Mouse (Mus musculus): ENCODE results near the gene Htra3.

The Htra3 gene

GRCm38 (mm10) chr5:35695815-35696214, 16.2 kb upstream of the Htra3 start:
- peak; percentile 39 for DNase-seq (ENCODE audit: low read depth, low spot score)

DNA sequence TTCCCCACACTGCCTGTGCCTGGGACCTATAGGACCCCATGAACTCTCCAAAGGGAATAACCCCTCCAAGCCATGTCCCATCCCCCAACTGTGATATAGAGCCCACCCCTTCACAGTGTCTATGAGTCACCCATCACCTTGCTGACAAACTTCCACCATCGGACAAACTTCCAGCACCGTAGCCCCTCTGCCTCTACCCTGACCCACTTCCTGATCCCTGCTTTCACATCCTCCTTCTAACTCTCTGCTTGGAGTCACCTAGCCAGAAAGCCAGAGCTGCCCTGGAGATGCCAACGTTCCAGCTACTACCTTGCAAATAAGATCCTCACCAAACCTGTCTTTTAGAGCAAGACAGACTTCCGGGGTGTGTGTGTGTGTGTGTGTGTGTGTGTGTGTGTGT, 14.1 kb upstream of the Htra3 start:
- no peak for DNase-seq (ENCODE audit: low read depth, low spot score)

DNA sequence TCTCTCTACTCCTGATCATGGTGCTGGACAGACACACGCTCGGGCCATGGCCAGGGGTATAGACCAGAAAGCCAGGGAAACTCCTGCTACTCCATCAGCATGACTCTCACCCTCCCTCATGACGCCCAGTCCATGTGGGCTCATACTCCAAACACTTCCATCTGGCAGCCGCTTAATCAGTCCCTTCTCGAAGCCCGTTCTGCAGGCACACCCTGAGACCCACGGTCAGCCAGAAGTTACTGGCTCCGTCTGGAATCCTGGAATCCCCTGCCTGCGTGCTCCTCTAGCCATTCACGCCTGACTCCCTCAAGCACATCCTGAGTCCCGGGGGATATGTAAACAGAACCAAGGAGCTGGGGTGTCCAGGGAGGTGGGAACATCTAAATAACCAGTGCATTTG, 11.7 kb upstream of the Htra3 start:
- no peak for DNase-seq (ENCODE audit: low read depth, low spot score)

DNA sequence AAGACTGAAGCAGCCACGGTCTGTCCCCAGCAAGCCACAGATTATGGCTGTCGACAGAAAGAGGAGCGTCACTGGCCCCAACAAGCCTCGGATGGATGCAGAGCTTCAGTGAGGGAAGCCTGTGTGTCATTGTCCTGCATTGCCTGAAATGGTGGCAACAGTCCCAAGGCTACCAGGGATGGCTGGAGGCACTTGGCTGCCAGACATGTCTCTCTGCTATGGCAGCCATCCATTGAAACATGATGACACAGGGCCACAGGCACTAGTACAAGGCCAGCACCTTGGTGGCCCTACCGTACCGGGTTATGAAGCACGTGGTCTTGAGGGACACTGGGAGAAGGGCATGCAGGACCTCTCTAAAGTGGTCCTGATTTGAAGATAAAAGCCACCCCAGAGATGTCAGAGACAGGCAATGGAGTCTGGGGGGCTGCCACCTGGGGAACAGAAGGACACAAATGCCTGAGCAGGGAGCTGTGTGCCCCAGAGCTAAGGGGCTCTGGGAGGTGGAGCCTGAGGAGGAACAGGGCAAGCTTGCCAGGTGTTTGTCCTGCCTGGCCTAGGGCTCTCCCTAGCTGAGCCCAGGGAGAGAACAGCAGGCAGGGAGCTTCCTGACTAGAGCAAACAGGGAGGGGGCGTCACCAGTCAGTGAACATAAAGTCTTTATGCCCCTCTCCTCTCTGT, 11.0 kb upstream of the Htra3 start:
- no peak for DNase-seq (ENCODE audit: low read depth, low spot score)

GRCm38 (mm10) chr5:35689374-35689773, 9.8 kb upstream of the Htra3 start:
- no peak for DNase-seq (ENCODE audit: low read depth, low spot score)

DNA sequence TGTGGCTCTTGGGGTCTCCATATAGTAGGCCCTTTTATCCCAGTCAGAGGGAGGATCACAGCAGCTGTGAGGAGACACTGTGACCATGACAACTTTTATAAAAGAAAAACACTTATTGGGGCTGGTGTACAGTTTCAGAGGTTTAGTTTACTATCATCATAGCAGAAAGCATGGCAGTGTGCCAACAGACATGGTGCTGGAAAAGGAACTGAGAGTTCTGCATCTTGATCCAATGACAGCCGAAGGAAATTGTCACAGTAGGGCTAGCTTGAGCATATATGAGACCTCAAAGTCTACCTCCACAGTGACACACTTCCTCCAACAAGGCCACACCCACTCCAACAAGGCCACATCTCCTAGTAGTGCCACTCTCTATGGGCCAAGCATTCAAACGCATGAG, 9.3 kb upstream of the Htra3 start:
- peak; percentile 24 for DNase-seq (ENCODE audit: low read depth, low spot score)

- DNase-seq (ENCODE audit: low read depth, low spot score): no peak
These were observed 7.5 kb upstream of the Htra3 start for GRCm38 (mm10) chr5:35687098-35687497.

DNA sequence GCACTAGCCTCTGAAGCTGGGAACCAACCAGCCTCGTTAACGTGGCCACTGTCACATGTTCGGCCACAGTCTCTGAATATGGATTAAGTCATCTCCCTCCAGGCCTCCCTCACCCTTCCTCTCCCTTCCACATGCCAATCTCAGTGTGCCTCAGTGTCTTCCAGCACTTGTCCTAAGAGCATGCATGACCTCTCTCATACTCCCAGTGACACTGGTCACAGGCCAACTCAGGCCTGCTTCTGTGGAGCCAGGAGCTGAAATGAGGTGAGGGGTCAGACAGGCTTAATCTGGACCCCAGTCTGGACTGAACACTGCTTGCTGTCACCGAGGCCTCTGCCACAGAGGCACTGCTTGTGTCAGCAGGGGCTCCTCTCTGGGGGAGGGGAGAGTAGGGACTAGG, 6.8 kb upstream of the Htra3 start:
- no peak for DNase-seq (ENCODE audit: low read depth, low spot score)

DNA sequence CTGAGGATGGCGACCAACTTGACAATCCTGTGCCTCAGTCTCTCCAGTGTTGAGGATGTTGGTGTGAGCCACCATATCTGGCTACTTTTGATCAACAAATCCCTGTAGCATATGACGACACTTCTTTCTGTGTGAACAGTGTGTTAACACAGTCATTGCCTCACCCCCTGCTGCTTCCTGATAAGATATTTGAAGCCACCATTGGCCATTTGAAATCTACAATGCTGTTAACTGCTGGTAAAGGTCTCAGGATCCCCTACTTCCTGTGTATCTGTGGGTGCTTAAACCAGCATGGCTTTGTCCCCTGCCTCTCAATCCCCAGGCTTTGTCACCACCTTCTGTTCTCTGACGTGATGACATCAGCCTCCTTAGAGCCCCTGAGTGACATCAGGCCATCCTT, 5.5 kb upstream of the Htra3 start:
- DNase-seq (ENCODE audit: low read depth, low spot score): no peak

GRCm38 (mm10) chr5:35680958-35681357, 1.4 kb upstream of the Htra3 start:
- DNase-seq (ENCODE audit: low read depth, low spot score): no peak

- no peak for DNase-seq (ENCODE audit: low read depth, low spot score)
These were observed 2.6 kb downstream of the Htra3 start for GRCm38 (mm10) chr5:35676964-35677363.

DNA sequence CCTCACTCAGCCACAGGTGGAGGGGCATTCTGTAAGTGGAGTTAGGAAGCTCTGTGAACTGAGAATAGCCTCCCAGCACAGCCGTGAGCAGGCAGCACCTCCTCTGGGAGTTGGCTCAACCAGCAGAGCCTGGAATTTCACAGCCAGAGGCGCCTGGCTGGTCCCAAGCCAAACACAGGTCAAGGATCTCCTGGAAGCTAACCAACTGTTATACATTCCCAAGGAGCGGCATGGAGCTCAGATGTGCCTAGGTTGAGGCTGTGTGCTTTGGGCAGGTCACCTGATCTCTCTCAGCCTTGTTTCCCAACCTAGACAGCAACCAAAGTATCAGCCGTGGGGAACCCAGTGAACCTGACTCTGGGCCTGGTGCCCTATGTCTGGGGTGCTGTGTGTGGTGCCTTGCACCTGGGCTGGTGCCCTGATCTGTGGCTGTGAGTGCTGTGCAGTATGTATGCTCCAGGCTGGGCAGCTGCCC, 5.5 kb downstream of the Htra3 start:
- DNase-seq (ENCODE audit: low read depth, low spot score): no peak

GRCm38 (mm10) chr5:35673086-35673485, 6.5 kb downstream of the Htra3 start:
- no peak for DNase-seq (ENCODE audit: low read depth, low spot score)

- no peak for DNase-seq (ENCODE audit: low read depth, low spot score)
These were observed 7.0 kb downstream of the Htra3 start for GRCm38 (mm10) chr5:35672581-35672980.

DNA sequence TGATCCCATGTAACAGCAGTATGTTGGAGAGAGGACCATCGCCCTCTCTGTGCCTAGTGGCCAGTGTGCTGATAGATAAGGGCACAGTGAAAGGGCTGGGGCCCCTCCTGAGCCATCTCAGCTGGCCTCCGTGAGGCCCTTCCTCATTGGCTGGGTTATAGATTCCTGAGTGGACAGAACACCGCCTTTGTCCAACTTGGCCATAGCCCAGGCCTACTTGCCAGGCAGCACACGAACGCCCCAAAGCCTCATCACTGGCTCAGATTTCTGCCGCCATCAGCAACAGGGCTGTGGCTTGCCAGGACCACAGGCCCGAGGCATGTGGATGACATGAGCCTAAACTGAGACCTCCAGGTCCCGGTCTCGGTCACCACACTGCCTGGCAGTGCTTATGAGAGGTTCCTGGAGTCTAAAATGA, 8.1 kb downstream of the Htra3 start:
- no peak for DNase-seq (ENCODE audit: low read depth, low spot score)

DNA sequence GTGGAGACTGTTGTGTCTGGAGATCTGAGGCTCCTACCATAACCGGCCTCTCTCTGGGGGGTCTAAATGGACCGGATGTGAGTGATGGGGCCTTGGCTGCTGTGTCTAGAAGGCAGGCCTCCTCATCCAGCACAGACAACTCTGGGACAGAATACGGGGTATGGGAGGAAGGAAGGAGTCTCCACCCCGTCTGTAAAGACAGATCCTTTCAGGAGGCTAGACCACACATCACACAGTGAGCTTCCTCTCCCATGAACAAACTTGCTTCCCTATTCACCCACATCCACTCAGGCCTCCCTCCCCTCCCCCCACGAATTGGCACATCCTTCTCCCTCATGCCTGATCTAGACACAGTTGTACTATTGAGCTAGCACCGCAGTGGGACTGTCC, 9.2 kb downstream of the Htra3 start:
- DNase-seq (ENCODE audit: low read depth, low spot score): no peak

DNA sequence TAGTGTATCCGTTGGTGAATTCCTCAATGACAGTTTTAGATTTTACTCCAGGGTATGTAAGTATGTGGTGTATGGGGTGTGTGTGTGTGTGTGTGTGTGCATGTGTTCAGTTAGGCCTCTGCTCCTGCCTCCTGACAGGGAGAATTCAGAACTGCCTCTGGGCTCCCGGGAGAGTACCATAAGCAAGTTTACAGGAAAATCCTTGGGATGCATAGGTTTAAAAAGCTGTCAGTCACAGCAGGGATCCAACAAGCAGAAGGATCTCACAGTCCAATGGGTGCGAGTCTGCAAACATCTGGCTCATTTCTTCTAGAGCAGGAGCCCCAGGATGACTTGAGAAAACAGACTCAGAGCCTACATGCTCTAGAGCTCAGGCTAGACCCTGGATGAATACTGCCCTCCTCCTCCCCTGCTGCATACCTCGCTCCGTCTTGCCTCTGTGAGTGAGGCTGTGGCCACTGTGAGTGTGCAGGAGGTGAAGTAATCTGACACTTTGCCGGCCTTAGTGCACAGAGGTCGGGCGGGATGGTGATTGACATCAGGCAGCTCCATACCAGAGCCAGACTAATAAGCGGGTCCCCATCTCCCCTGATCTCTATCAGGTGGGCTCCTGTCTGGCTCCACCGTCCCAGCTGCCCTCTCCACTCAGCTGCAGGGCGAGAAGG, 9.7 kb downstream of the Htra3 start:
- DNase-seq (ENCODE audit: low read depth, low spot score): no peak

- DNase-seq (ENCODE audit: low read depth, low spot score): no peak
These were observed 13.4 kb downstream of the Htra3 start for GRCm38 (mm10) chr5:35666152-35666551.

DNA sequence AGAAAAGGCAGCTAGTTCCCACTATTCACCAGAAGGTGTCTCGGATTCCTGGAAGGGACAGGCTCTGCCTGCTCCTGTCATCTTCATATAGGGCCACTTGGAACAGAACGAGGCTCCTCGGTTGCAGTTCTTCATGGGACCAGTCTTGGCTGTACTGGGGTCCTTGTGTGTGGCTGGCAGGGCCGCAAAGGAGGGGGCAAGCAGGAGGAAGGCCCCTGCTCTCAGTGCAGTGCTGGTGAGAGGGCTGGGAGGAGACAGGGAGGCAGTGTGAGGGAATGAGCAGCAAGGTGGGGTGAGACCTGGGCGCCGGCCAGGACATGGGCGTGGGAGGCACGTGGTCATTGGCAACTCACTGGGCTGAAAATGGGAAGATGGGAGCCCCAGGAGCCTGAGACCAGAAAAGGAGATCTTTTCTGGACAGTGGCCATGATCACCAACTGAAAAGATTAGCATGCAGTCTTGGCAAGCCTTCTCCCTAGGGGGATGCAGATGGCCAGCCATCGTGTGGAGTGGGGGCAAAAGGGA, 17.5 kb downstream of the Htra3 start:
- DNase-seq (ENCODE audit: low read depth, low spot score): no peak

- DNase-seq (ENCODE audit: low read depth, low spot score): no peak
These were observed 18.4 kb downstream of the Htra3 start for GRCm38 (mm10) chr5:35661210-35661609.

- no peak for DNase-seq (ENCODE audit: low read depth, low spot score)
These were observed 20.1 kb downstream of the Htra3 start for GRCm38 (mm10) chr5:35659503-35659902.

- DNase-seq (ENCODE audit: low read depth, low spot score): no peak
These were observed 23.7 kb downstream of the Htra3 start for GRCm38 (mm10) chr5:35655753-35656485.

Measured in A20 (cell line).